Mouse (Mus musculus) CD8-positive naive resting alpha-beta T cell, adult 2 months (primary cell): ENCODE measurements around the gene Slc1a3.

ENCODE experiments used
- DNase-seq, 2 experiments: peaks; one replicate each; pipeline ENCODE4 v3.0.0; 2022; ENCODE audit warnings: low read depth in 2 of 2, low spot score in 2 of 2

Slc1a3 gene

DNA sequence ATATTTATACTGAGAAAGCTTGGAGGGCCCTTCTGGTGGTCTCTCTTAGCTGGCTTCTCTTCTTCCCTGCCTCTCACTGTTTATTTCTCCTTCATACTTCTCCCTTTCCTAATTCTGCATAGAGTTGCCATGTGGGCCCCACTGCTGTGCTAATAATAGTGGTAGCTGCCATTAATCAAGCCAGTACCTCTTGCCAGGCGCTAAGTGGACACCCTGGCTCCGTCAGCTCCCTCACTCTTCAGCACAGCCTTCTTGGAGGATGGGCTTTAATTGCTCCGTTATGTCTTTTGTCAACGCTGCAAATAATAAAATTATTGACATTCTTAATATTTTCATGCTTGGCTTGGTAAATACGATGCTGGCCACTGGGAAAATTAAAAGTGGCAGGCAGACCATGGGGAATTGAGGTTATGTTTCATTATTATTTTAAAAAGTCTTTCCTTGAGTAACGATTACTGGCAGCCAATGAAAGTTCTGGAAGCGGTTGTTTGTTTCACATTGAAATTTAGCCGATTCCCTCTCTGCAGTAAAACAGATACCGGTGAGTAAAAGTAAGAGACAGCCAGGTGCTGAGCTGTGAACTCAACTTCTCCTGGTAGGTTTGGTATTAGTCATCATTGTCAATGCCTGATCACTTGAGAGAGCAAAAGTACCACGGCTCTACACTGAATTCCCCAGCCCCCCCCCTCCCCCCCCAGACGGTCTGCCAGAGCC, 94.9 kb downstream of the Slc1a3 start:
- no peak for DNase-seq

DNA sequence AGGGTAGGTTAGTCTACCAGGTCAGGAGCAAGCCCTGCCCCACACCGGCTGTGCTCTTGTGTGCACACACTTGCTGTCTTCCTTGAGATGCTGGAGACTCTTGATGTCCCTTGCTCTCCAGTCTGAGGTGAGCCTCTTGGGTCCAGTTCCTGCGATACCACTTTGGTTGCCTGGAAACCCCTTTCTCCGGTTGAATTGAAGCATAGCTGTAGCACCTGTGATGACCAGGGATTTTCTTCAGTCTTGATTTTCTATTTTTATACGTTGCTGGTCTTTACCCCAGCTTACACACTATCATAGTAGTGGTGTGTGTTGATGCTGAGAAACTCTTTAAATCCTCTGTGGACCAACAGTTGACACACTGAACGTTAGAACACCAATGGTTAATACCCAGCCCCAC, 95.9 kb downstream of the Slc1a3 start:
- DNase-seq: no peak

DNA sequence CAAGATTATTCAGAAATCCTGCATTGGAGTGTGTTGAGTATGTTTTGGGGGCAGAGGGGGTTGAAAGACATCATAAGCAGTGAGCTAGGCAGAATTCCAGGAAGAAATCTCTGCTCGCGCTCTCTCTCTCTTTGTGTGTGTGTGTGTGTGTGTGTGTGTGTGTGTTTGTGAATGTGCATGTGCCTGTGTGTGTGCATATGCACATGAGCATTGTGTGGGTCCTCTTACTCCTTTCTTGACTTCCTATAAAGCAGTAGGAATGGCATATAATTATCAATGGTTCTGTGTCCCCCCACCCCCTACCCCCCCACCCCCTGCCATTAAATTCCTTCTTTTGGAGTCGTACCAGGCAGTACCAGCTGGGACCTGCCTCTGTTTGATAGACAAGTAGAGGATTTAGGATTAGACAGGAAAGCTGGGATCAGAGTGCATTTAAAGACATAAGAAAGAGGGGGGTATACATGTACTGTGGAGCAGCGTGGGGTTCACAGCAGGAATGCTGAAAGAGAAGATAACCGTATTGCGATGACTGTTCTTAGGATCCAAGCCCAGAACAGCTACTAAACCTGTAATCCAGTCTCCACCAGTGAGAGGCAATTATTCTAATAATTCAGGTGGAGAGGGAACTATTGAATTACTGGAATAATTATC, 104.9 kb downstream of the Slc1a3 start:
- no peak for DNase-seq

DNA sequence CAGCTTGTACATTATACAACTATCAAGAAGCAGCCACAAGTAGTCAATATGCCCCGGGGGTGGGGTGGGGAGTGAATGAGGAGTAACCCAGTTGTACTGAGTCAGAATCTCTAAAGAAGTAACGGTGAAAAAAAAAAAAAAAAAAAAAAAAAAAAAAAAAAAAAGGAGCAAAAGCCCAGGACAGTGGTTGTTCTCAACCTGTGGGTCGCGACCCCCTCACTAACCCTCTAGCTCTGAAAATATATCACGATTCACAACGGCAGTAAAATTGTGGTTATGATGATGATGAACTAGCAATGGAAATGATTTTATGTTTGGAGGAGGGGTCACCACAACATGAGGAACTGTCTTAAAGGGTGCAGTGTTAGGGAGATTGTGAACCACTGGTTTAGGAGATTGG, 108.2 kb downstream of the Slc1a3 start:
- no peak for DNase-seq

DNA sequence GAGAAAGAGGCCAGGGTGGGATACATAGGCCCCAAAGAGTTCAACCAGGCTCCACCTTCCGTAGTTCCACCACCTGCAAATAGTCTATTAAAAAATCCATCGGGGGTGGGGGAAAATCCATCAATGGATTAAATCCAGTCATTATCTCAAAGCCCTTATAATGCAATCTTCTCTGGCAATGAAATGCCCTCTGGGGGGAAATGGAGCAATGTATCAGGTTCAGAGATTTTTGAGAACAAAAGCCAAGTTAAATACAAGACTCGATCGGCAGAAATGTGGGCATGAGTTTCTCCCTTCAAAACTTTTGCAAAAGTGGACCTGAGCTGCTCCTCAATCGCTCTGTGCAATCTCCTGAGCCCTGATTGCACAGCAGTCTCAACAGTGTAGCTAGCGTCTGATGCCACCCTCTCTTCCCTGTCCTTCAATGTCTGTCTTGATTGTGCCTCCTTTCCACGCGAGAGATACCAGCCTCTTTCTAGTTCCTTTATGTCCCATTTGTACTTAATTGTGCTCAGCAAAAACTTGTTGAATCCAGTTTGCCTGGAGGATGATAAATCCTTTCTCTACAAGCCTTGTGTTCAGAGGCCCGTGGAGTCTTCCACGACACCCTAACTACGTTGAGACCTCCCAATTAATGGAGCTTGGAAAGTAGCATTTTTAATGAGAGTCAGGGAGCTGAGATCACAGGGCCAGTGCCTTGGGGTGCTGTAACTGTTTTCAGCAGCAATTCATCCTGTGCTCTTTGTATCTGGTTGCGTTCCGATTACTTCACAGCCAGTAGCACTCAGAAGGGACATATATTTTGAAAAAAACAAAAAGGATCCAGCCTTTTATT, 109.0 kb downstream of the Slc1a3 start:
- DNase-seq: no peak

DNA sequence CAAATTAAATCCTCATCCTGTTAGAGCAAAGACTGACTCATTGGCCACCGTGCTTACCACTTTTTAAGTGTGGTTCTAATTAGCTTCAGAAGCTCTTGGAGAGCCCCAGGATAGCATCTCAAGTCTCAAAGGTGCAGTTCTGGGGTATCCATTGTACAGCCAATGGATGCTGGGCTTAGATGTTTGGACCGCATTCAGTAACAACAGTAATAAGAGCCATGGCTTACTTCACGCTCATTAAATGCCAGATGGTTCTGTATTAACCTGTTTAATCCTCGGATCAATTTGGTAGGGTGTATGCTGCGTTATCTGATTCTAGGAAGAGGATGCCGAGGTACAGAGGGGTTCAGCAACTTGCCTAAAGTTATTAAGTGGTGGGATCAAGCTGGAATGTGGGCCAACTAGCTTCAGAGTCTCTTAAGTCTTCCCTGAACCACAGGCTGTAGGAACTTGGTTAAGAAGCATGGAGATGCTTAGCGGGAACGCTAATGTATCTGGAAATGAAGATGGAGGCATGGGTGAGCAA, 114.1 kb downstream of the Slc1a3 start:
- DNase-seq: no peak

DNA sequence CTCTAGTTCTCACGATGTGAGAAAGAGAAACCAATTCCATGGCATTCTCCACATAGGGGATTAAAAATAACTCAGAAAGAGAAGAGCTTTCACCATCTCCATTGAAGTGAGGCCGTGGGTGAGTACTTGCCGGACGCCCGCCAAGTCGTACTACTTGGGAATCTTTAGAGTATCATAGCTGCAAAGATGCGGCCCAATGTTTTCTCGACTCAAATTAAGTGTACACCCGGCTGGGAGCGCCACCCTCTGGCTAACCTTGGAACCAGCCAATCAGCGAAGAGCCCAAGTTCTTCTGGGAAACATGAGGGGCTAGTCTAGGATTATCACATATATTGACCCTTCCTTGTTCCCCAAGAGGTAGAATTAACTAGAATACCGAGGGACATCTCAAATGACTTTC, 115.3 kb downstream of the Slc1a3 start:
- no peak for DNase-seq

DNA sequence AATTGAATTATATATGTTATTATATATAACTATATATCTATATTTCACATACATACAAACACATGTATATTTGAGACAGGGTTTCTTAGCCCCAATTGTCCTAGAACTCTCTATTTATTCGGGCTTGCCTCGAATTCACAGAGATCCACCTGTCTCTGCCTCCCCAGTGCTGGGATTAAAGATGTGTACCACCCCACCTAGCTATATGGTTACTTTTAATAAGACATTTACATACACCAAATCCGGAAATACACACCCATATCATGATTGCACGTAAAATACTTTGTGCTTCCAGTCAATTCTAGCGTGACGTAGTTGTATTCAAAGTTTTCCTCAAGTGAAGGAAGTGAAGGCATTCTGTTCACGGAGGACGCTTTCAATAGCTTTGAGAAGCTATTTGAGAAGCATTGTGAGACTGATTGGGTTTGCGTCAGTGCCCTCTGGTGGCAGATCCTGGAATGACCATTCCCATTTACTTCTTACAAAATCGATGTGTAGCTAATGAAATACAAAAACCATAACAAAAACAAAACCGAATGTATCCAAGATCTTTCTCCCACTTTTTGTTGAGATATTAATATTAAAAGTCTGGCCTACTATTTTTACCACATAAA, 121.0 kb downstream of the Slc1a3 start:
- peak; percentile 56 to 79 for DNase-seq

DNA sequence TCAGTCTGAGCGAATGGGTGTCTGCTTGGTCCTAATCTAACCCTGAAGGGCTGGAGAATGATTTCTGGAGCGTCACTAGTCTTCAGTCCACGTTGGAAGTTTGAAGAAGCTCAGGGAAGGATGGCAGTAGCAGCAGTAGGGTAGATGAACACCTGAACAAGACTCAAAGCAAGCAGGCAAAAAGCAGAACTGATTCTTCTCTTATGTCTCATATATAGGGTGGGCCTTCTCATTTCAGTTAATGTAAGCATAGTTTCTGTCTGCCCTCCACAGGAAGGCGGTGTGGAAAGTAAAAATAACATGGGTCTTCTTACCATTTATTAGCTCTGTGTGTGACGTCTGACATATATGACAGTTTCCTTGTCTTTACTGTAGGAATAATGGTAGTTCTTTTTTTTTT, 122.5 kb downstream of the Slc1a3 start:
- DNase-seq: no peak

DNA sequence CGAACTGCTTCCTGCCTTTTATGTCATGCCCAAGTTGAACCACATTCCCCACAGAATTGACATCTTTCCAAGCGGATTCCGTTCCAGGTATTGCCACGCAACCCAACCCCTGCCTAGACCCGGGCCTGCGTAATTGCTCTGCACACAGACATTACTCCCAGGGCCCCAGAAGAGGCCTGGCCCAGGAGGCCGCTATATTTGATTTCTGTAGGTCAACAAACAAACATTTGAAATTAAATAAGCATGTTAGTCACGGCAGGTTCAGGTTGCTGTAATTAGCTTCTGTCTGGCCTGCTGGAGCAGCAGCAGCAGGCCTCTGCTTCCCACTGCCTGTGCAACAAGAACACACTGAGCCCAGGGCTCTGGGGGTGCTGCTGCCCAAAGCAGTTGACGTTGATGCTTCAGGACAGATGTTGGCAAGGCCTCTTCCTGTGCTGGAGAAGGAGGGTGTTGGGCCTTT, 123.7 kb downstream of the Slc1a3 start:
- no peak for DNase-seq
